Mouse (Mus musculus) cortical plate, adult 2 months (tissue): ENCODE measurements around the gene Scarb2.

Experiments used
- CTCF ChIP-seq: fragments of 200-500 bp; IDR thresholded peaks from 2 replicates; pipeline ENCODE4 v1.5.1; 2011; ENCODE audit warnings: mild to moderate bottlenecking, control low read depth, low read length; ENCODE audit not compliant: insufficient read depth; ENCODE audit errors: extremely low read depth
- POLR2A ChIP-seq: fragments of 200-500 bp; IDR thresholded peaks from 2 replicates; pipeline ENCODE4 v1.6.1; 2011; ENCODE audit warnings: mild to moderate bottlenecking, low read length, control low read depth; ENCODE audit not compliant: insufficient read depth; ENCODE audit errors: extremely low read depth

- TF ChIP-seq CTCF (no peak), POLR2A (no peak)
Observed at GRCm38 (mm10) chr5:92498661-92499060, 8.0 kb downstream of the Scarb2 start.
